Mouse (Mus musculus): Measurements from ENCODE around the gene Arid1b. TPM values are rescaled to one million over a fixed set of nuclear protein-coding genes. Genes with fewer than 3 reads are reported as not detected.

Gene Arid1b
- polyA plus RNA-seq, 1 experiment from 2014 or later: 17.4 TPM

- H3K27ac ChIP-seq (replicated peaks): no peak overlapping the region
- no peaks in the 10 kb centered on the region for H3K9me3 ChIP-seq
- peaks cover 16% of the 10 kb centered on the region; the same call in 1 of the 2 replicates for H3K4me1 ChIP-seq
- no peaks in the 10 kb centered on the region for H3K36me3 ChIP-seq
- H3K4me2 ChIP-seq (replicated peaks): no peak overlapping the region
- no peak for ATAC-seq (ENCODE audit: low FRiP score, low read depth)
- no peak overlapping the region for H3K9ac ChIP-seq (replicated peaks)
- H3K27me3 ChIP-seq: no peaks in the 10 kb centered on the region
- WGBS: 81% methylated on average over 7 of the region's 7 CpGs
- no peak overlapping the region for H3K4me3 ChIP-seq
These were observed 235.9 kb downstream of the Arid1b start for GRCm38 (mm10) chr17:5230063-5230462.

- no peaks in the 10 kb centered on the region for H3K27me3 ChIP-seq
- H3K4me2 ChIP-seq (replicated peaks): no peak overlapping the region
- WGBS: 59% methylated on average over 2 of the region's 2 CpGs
- no peak overlapping the region for H3K9ac ChIP-seq (replicated peaks)
- no peak overlapping the region for H3K4me3 ChIP-seq
- H3K9me3 ChIP-seq: no peaks in the 10 kb centered on the region
- H3K27ac ChIP-seq (replicated peaks): no peak overlapping the region
- peaks cover 30% of the 10 kb centered on the region for H3K4me1 ChIP-seq
- ATAC-seq (ENCODE audit: low FRiP score, low read depth): no peak
- no peaks in the 10 kb centered on the region for H3K36me3 ChIP-seq
These were observed 238.0 kb downstream of the Arid1b start for GRCm38 (mm10) chr17:5232180-5232579.

GRCm38 (mm10) chr17:5233991-5234390, 239.9 kb downstream of the Arid1b start:
- no peak overlapping the region for H3K4me2 ChIP-seq (replicated peaks)
- ATAC-seq (ENCODE audit: low FRiP score, low read depth): no peak
- H3K9ac ChIP-seq (replicated peaks): no peak overlapping the region
- 93% methylated on average over 1 of the region's 1 CpGs for WGBS
- H3K27ac ChIP-seq (replicated peaks): no peak overlapping the region
- no peaks in the 10 kb centered on the region for H3K27me3 ChIP-seq
- no peak overlapping the region for H3K4me3 ChIP-seq
- H3K9me3 ChIP-seq: no peaks in the 10 kb centered on the region
- H3K4me1 ChIP-seq: peaks cover 37% of the 10 kb centered on the region
- no peaks in the 10 kb centered on the region for H3K36me3 ChIP-seq

GRCm38 (mm10) chr17:5235057-5235456, 240.9 kb downstream of the Arid1b start:
- WGBS: 86% methylated on average over 9 of the region's 9 CpGs
- no peak overlapping the region for H3K27ac ChIP-seq (replicated peaks)
- peaks cover 38% of the 10 kb centered on the region for H3K4me1 ChIP-seq
- H3K36me3 ChIP-seq: no peaks in the 10 kb centered on the region
- H3K9me3 ChIP-seq: no peaks in the 10 kb centered on the region
- H3K27me3 ChIP-seq: no peaks in the 10 kb centered on the region
- no peak overlapping the region for H3K4me2 ChIP-seq (replicated peaks)
- no peak overlapping the region for H3K4me3 ChIP-seq
- H3K9ac ChIP-seq (replicated peaks): no peak overlapping the region
- ATAC-seq (ENCODE audit: low FRiP score, low read depth): no peak

GRCm38 (mm10) chr17:5237765-5238164, 243.6 kb downstream of the Arid1b start:
- ATAC-seq (ENCODE audit: low FRiP score, low read depth): no peak
- WGBS: 63% methylated on average over 3 of the region's 3 CpGs
- Histone ChIP-seq H3K4me1 (peaks cover 38% of the 10 kb centered on the region), H3K9ac (replicated peaks) (no peak overlapping the region), H3K36me3 (no peaks in the 10 kb centered on the region), H3K4me2 (replicated peaks) (no peak overlapping the region), H3K27me3 (no peaks in the 10 kb centered on the region), H3K9me3 (no peaks in the 10 kb centered on the region), H3K27ac (replicated peaks) (no peak overlapping the region), H3K4me3 (no peak overlapping the region)

- Histone ChIP-seq H3K36me3 (no peaks in the 10 kb centered on the region), H3K4me3 (no peak overlapping the region), H3K27me3 (no peaks in the 10 kb centered on the region), H3K4me2 (replicated peaks) (no peak overlapping the region), H3K9ac (replicated peaks) (peak overlapping the region; percentile 8; the same call in 1 of the 2 replicates), H3K9me3 (no peaks in the 10 kb centered on the region), H3K27ac (replicated peaks) (no peak overlapping the region), H3K4me1 (peaks cover 38% of the 10 kb centered on the region)
- ATAC-seq (ENCODE audit: low FRiP score, low read depth): no peak
- WGBS: 57% methylated on average over 16 of the region's 16 CpGs
These were observed 244.5 kb downstream of the Arid1b start for GRCm38 (mm10) chr17:5238387-5239245.

GRCm38 (mm10) chr17:5244526-5244925, 250.4 kb downstream of the Arid1b start:
- Histone ChIP-seq H3K4me3 (no peak overlapping the region), H3K27me3 (no peaks in the 10 kb centered on the region), H3K9me3 (no peaks in the 10 kb centered on the region), H3K4me2 (replicated peaks) (no peak overlapping the region), H3K9ac (replicated peaks) (no peak overlapping the region), H3K4me1 (no peaks in the 10 kb centered on the region), H3K36me3 (0 out of 2 replicates have a peak, but pooled peaks cover 5% of the 10 kb centered on the region), H3K27ac (replicated peaks) (no peak overlapping the region)
- 92% methylated on average over 2 of the region's 2 CpGs for WGBS
- no peak for ATAC-seq (ENCODE audit: low FRiP score, low read depth)

GRCm38 (mm10) chr17:5246688-5247087, 252.6 kb downstream of the Arid1b start:
- Histone ChIP-seq H3K27ac (replicated peaks) (no peak overlapping the region), H3K9ac (replicated peaks) (no peak overlapping the region), H3K27me3 (no peaks in the 10 kb centered on the region), H3K4me3 (no peak overlapping the region), H3K4me2 (replicated peaks) (no peak overlapping the region), H3K36me3 (0 out of 2 replicates have a peak, but pooled peaks cover 5% of the 10 kb centered on the region), H3K4me1 (no peaks in the 10 kb centered on the region; the same call in 1 of the 2 replicates), H3K9me3 (no peaks in the 10 kb centered on the region)
- WGBS: 88% methylated on average over 11 of the region's 11 CpGs
- ATAC-seq (ENCODE audit: low FRiP score, low read depth): no peak

- Histone ChIP-seq H3K27me3 (no peaks in the 10 kb centered on the region), H3K4me3 (no peak overlapping the region), H3K4me2 (replicated peaks) (no peak overlapping the region), H3K4me1 (no peaks in the 10 kb centered on the region; the same call in 1 of the 2 replicates), H3K36me3 (0 out of 2 replicates have a peak, but pooled peaks cover 5% of the 10 kb centered on the region), H3K27ac (replicated peaks) (no peak overlapping the region), H3K9ac (replicated peaks) (no peak overlapping the region), H3K9me3 (no peaks in the 10 kb centered on the region)
- WGBS: 96% methylated on average over 7 of the region's 7 CpGs
- ATAC-seq (ENCODE audit: low FRiP score, low read depth): no peak
These were observed 253.1 kb downstream of the Arid1b start for GRCm38 (mm10) chr17:5247247-5247646.

- no peak overlapping the region for H3K27ac ChIP-seq (replicated peaks)
- no peak overlapping the region for H3K4me2 ChIP-seq (replicated peaks)
- no peak overlapping the region for H3K9ac ChIP-seq (replicated peaks)
- WGBS: 93% methylated on average over 15 of the region's 15 CpGs
- ATAC-seq (ENCODE audit: low FRiP score, low read depth): no peak
- no peaks in the 10 kb centered on the region for H3K9me3 ChIP-seq
- H3K4me3 ChIP-seq: no peak overlapping the region
- no peaks in the 10 kb centered on the region; the same call in 1 of the 2 replicates for H3K4me1 ChIP-seq
- H3K36me3 ChIP-seq: 0 out of 2 replicates have a peak, but pooled peaks cover 5% of the 10 kb centered on the region
- H3K27me3 ChIP-seq: no peaks in the 10 kb centered on the region
These were observed 253.6 kb downstream of the Arid1b start for GRCm38 (mm10) chr17:5247737-5248136.

GRCm38 (mm10) chr17:5248957-5249656, 255.0 kb downstream of the Arid1b start:
- Histone ChIP-seq H3K9ac (replicated peaks) (no peak overlapping the region), H3K27ac (replicated peaks) (no peak overlapping the region), H3K36me3 (0 out of 2 replicates have a peak, but pooled peaks cover 5% of the 10 kb centered on the region), H3K4me1 (no peaks in the 10 kb centered on the region; the same call in 1 of the 2 replicates), H3K4me3 (no peak overlapping the region), H3K4me2 (replicated peaks) (no peak overlapping the region), H3K27me3 (peaks cover 10% of the 10 kb centered on the region), H3K9me3 (no peaks in the 10 kb centered on the region)
- ATAC-seq (ENCODE audit: low FRiP score, low read depth): no peak
- 82% methylated on average over 17 of the region's 17 CpGs for WGBS

- Histone ChIP-seq H3K27me3 (peaks cover 10% of the 10 kb centered on the region), H3K4me3 (no peak overlapping the region), H3K9me3 (no peaks in the 10 kb centered on the region), H3K4me2 (replicated peaks) (no peak overlapping the region), H3K36me3 (0 out of 2 replicates have a peak, but pooled peaks cover 5% of the 10 kb centered on the region), H3K27ac (replicated peaks) (no peak overlapping the region), H3K9ac (replicated peaks) (no peak overlapping the region), H3K4me1 (peaks cover 6% of the 10 kb centered on the region)
- no peak for ATAC-seq (ENCODE audit: low FRiP score, low read depth)
- WGBS: 85% methylated on average over 9 of the region's 9 CpGs
These were observed 255.6 kb downstream of the Arid1b start for GRCm38 (mm10) chr17:5249681-5250180.

Measured in midbrain, embryonic 12.5 days (tissue).